Mouse (Mus musculus) lung, postnatal 25 days (tissue): ENCODE results near the gene Dusp18.

ENCODE experiments used
- DNase-seq: peaks from one replicate; pipeline ENCODE4 v3.0.0; 2022; ENCODE audit warnings: low spot score

The Dusp18 gene

DNA sequence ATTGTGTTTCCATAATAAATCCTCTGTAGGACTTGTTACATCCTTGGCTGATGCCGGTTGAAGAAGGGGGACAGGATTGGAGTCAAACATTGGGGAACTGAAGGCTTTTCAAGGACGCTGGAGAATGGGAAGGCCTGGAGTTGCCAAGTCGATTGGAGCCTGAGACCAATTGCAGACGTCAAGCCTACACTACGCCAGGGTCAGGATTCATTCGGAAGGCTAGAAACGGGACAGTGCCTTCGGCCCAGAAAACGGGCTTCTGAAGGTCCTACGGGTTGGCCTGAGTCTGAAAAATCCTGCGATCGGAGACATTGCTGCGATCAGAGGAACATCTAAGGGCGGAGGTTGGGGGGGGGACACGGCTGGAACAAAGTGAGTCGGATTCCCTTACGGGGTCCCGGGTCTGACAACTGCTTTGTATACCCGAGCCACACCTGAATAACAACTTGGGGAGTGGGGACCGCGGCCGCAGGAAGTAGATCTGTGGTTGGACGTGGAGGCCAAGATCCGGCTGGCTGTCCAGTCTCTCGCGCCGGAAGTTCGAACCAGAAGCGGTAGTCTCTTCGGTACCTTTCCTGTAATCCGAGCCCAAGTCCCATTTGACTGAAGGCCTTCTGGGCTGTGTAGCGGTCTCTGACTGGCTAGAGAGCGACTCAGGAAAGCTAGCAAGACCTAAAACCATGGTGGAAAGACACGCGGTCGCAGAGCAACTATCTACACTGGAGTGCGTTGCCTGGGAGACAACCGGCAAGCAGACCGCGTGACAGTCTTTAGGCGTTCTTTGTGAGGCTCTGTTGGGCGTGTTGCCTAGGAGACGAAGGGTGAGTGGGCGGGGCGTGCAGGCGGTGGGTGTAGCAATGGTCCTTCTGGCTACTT lies at the start of gene Dusp18, which contains the start of gene 4921536K21Rik:
Dusp18 (plus strand) TSS at position 835 of the 876 bp plus-strand sequence.
4921536K21Rik (minus strand) TSS at position 693 of the 876 bp plus-strand sequence.
- DNase-seq, result peak; percentile 96

DNA sequence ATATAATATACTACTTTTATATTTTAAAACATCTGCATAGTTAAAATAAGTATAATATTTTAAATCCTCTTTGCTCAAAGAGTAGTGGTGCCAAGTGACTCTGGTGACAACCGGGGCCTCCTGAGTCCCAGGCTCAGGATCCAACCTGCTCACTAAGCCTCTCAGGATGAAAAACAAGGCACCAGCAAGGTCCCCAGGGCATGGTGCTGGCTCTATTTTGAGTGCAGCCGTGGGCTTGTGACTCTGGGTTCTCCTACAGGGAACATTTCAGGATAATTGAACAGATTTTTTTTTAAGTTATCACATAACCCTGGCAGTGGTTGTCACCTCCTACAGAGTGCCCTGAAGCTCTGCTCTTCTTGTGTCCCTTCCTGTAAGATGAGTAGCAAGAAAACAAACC lies 48.7 kb upstream of the Dusp18 start:
- no peak for DNase-seq

DNA sequence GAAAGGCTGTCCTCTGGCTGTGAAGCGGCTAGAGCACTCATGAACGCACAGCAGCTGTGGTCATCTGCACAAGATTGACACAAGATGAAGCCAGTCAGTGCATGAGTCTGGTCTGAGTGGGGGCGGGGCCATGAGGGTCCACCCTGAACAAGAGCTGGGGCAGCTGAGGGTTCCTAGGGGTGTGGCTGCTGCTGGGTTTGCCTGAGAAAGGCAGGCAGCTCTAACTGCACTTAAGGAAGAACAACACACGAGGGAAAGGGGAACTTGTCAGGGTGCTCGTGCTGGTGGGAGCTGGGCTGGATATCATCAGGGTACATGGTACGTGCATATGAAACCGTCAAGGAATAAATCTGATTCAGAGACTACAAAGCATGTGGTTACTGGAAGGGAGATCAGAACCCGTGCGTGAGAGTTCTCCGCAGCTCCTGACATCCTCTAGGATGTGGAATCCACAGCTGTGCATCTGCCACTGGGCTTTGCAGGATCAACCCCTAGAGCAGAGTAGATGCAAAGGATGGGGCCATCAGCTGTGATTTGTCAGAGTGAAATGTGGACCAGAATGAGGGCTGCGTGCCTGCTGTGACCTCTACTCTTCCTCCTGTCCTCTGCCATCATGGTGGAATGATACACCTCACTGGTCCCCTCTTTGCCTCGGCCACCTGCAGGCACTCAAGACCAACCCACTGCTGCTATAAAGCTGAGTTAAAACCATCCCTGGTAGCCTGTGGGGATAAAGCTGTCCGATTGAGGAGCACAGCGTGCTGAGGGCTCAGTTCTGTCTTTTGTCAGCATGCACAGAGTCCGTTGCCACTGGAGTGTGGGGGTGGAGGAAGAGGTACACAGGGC lies 45.3 kb upstream of the Dusp18 start:
- no peak for DNase-seq

DNA sequence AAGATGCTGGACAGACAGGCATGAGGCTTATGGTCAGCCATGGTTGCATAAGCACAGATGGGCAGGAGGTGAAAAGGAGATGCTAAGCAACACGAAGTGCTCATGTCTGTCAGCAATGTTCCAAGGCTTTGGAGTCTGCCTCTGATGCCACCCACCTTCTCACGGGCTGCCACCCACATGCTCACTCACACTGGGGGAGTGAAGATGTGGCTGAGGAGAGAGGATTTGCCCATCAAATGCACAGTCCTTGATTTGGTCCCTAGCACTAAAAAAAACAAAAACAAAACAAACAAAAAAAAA lies 44.8 kb upstream of the Dusp18 start:
- DNase-seq, result no peak

DNA sequence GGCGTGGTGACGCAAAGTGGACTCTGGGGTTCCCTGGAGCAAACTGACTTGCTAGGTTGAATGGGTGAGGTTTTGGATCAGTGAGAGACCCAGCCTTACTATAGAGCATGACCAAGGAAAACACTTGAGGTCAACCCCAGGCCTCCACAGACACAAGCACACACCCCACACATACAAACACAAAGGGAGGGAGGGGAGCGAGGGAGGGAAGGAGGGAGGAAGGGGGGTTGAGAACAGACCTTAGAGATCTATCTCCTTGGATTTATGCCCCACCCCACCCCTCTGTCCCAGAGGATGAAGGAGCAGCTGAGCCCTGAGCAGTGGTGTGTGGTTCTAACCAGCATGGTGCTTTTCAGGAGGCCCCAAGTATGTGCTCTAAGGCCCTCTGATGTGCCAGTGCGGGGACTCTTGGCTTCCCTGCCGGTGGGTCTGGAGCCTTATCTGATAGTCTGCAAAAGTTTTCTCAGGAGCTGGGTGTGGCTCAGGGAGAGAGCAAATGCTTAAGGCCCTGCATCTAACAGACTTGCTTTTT lies 44.2 kb upstream of the Dusp18 start:
- DNase-seq, result no peak

DNA sequence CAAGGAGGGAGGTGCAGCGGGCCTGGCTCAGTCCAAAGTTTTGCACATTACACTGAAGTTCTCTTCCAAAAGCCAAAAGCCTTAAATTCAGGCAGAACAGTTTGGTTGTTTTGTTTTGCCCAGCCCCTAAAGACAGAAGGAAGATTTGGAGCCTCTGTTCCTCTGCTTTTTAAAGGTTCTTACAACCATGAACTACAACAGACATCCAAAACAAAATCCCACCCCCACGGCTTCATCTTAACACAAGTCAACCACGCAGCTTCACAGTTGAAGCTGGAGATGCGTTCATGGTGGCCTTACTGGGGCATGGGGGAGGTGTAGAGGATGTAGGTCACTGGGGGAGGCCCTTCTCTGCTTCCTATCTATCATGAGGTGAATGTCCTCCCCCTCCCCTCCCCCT lies 43.2 kb upstream of the Dusp18 start:
- no peak for DNase-seq

DNA sequence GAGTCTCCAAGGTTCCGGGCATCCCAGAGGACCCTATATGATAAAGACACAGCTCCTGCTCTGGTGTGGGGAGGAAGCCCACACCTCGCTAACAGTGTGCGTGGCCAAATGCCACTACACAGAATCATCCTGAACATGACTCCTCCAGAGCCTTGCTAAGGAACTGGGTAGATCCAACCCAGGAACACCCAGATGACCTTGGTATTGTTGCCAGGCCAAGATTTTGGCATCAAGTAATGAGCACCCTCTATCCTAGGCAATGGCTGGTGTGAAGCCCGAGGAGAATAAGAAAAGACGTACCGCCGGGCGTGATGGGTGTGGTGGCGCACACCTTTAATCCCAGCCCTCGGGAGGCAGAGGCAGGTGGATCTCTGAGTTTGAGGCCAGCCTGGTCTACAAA lies 42.0 kb upstream of the Dusp18 start:
- no peak for DNase-seq

DNA sequence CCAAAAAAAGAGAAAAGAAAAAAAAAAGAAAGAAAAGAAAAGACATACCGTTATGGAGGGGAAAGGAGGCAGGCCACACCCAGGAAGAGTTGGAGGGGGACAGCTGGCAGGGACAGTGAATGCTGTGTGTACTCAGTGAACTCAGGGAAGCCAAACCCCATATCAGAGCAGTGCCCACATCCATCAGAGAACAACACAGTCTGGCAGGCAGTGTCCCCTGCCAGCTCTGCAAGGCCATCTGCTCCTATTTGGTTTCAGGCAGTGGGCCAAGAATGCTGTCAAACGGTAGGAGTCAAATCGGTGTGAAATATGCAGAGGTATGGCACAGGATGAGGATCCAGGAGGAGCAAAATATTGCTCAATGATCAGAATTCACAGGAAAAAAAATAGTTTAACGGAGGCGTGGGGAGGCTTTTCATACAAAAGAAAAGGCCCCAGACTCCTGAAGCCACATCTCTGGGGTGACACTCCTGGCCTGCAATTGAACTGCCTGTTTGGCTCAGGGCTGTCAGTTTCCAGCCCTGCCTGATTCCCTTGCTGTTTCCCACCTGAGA lies 41.5 kb upstream of the Dusp18 start:
- no peak for DNase-seq

DNA sequence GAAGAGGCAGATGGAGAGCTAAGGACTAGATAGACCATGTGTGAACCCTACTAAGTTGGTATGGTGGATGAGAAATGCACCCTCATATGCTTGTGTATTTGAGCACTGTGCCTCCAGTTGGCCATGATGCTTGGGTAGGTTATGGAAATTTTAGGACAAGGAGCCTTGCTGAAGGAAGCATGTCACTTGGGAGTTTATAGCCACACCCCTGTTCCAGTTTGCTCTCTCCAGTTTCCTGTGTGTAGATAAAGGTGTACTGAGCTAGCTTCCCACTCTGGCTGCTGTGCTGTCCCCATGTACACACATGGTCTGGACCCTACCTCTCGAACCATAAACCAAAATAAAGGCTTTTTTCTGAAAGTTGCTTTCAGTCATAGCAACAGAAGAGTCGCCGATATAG lies 40.9 kb upstream of the Dusp18 start:
- DNase-seq, result no peak

DNA sequence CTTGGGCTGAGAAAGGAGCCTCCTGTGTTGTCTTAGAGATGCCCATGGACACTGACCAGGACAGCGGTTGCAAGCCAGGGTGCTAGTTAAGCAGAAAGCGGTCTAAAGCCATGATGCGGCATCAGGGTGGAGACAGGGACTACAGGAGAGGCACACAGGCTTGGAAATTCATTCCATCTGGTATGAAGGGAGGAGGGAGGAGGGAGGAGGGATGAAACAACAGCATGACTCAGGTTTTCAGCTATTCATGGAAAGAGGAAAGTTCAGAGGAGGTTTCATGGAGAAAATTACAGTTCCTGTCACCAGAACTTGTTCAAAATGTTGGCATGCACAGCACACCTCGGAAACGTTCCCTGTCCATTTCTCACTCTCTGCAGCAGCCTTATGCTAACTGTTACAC lies 39.2 kb upstream of the Dusp18 start:
- DNase-seq, result no peak

DNA sequence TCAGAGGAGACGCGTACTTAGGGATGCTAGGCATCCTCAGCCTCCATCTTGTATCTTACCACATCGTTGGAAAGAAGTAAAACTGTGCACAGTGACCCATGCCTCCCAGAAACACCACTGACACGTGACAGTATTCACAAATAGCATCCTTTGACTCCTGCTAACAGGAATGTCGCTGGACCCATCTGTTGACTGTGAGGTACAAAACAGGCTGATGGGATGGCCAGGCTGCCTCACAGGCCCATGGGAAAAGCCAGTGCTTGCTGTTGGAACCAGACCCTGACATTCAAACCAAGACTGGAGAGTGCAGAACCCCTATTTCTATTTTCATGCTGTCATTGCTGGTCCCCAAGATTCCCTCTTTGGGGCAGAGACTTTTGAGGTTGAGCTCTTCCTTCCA lies 37.1 kb upstream of the Dusp18 start:
- DNase-seq, result no peak

DNA sequence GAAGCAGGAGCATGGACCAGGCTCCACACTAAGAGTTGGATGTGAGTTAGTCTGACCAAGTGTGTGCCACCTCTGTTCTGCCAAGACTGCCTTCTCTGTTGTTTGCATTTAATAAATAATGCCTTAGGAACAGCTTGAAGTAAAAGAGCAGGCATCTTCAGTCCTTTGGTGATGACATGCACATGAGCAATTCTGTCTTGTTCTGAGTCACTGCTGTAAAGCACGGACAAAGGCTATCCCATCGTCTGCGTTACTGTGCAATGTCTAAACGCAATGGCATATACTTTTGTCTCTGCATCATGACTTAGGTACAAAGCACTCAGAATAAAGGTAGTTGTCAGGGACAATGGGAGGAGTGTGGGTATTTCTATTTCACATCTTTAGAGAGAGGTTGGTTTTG lies 35.3 kb upstream of the Dusp18 start:
- DNase-seq, result no peak

DNA sequence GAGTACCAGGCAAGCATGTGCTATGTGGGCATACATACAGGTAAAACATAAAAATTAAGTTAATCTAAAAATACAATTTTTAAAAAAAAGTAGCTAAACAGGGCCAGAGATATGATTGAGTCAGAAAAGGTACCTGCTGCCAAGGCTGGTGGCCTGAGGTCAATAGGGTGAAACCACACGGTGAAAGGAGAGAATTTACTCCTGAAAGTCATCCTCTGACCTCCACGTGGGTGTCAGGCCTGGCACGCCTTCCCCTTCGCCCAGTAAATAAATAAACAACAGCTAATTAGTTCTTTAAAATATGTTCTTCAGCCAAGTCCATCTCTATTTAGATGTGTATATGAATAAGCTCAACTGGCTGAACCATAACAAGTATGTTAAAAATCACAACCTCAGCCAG lies 34.7 kb upstream of the Dusp18 start:
- DNase-seq, result no peak

DNA sequence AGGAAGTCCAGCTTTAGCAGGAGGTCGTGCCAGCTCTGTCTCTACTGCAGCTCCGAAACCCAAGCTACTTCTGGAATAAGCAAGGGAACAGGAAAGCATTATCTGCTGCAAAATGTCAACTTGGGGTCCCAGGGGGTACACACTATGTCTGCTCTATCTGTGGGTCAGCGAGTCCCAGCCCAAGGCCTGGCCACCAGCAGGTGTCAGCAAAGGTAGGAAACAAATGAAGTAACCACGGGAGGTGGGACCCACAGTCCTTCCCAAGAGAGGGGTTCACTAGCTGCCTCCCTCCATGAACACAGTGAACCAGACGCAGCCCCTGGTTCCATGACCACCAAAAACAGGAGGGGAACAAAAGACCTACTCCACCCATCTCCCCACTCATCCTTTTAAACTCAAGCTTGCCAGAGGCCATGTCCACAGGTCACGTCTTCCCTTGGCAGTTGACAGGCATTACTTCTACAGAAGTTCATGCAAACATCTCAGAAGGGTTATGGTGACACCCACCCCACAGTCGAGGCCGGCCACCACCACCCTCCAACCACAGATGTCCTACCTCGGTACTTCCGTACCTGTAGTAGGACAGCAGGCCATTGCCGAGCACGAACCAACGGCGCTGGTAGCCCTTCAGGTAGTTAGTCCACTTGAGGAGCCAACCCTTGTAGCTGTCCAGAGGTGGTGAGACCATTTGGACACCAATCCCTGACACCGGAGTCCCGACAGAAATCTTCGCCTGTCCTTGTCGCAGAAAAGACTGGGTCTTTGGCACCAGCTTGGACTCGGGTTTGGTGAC lies 32.2 kb upstream of the Dusp18 start:
- DNase-seq, result no peak

DNA sequence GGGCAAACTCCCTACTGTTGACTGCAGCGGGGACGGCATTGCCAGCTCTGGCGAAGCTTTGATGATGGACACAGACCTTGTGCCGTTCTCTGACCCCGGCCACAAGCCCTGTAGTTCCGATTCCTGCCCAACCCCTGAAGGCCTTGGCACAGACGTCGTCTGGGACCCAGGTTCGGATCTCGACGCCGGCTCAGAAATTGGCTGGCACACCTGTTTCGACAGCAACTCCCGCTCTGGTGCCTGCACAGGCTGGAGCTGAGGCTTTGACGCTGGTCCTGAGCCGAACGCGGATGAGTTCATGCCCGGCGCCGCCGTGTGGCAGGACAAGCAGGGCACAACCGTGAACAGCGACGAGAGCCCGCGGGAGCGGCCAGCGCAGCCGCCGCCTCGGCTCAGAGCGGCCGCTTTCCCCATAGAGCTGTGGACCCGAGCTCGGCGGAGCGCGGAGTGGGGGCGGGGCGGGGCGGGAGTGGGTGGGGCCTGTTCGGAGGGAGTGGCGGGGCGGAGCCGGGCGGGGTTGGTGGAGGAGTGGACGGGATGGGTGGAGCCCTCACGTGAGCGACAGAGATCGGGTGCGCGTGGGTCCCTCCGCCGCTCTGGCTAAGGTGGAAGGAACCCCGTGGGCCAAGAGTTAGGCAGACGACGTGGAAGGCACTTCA lies 31.5 kb upstream of the Dusp18 start, which contains the start of gene Osbp2:
Osbp2 (minus strand) TSS at position 450 of the 659 bp plus-strand sequence.
- DNase-seq, result peak; percentile 55

DNA sequence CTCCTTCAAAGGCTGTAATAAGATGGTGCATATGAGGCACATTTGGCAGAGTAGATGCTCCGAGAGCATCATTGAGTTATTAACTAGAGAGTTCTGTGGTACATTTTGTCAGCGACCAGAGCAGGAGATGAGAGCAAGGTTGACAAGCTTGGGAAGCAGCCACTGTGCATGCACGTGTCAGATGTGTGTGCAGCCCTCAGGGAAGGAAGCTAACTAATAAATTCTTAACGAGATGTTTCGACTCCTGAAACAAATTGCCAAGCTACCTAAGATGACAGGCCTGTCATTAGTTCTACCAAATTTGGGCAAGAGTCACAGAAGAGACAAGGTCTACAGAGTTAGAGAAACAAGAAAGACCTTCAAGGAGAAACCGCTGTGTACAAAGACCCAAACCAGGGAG lies 30.7 kb upstream of the Dusp18 start:
- DNase-seq, result no peak

DNA sequence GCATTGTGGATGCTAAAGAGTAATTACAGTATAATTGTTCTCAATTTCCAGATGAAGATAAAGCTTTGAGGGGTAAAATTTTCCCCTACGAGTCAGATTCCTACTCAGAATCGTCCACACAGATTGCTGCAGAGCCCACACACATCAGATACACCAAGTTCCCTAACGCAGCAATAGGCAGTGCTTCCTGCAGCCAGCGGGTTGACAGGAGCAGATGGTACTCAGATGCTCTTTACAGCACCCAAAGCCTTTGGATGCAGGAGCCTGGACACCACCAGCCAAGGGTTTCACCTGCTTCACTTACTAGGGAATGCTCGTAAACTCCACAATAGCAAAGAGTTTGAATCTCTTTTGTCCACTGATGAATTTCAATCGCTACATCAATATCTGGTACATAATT lies 18.6 kb upstream of the Dusp18 start:
- no peak for DNase-seq

DNA sequence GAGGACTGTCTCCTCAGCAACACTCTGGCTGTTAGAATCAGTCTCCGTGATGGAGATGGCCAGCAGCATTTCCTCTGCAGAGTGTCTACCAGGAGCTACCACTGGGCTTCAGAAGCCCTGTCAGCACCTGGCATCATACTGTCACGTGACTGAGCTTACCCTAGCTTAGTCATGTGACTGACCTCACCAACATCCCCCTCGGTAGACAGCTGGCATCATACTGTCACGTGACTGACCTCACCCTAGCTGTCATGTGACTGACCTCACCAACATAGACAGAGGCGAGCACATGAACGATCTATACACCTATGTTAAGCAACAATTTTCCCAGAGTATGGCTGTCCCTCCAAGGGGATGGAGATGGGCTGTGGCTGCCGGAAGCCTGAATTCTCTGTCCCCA lies 16.4 kb upstream of the Dusp18 start:
- no peak for DNase-seq

DNA sequence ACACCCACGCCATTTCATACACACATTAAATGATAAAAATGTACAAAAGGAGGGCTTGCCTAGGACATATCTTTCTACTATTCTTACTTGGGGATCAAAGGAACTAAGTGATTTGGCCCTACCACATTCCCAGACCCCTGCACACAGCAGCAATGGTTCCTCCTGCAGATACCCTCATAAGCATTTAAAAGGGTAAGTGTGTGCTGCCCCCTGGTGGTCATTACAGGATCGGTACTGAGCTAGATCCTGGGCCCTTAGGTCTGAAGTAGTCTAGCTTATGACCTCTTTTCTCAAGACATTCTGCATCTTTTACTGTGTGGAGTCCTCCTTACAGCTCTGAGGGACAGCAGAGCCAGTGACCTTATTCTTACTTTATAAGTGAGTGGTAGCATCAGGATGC lies 15.2 kb upstream of the Dusp18 start:
- DNase-seq, result peak; percentile 75

DNA sequence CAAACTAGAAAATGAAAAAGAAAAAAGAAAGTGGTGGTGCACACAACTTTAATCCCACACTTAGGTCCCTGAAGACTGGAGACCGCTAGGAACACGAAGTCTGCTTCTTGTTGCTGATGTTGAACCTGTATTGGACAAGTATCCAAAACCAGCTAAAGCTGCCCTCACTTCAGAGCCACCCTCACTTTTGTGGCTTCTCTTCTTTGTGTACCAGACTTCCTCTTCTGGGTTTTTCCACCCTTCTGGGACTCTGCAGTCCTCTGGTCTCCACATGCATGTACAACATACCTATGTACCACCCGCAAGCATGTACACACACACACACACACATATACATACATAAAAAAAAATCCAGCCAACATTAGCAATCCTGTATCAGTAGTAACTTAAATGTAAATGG lies 11.3 kb upstream of the Dusp18 start:
- no peak for DNase-seq

DNA sequence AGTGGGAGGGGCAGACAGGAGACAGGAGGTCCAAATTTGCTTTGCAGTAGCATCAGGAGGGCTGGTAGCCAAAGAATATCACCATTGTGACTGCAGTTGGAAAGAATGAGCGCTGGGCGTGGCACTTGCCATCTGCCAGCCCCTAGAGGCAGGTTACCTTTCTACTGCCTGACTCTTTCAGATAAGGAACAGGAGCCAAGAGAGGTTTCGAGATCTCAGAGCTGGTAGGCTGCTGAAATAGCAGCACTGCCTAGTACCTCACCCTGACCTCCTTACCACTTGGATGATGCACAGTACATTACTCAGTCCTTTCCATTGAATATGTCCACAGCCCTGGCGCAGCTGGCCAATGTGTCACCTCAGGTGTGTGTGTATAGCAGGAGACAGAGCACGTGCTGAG lies 7.7 kb upstream of the Dusp18 start:
- no peak for DNase-seq
